Mouse (Mus musculus) lung, adult 2 months (tissue): ENCODE data around the gene Olfr633.

Source experiments
- CTCF ChIP-seq: fragments of 200-500 bp; IDR thresholded peaks from 2 replicates; pipeline ENCODE4 v1.5.1; 2011; ENCODE audit warnings: mild to moderate bottlenecking, low read length, control low read depth; ENCODE audit not compliant: insufficient read depth
- POLR2A ChIP-seq: fragments of 200-500 bp; IDR thresholded peaks from 2 replicates; pipeline ENCODE4 v1.6.1; 2011; ENCODE audit warnings: low read depth, mild to moderate bottlenecking, control low read depth, low read length, borderline replicate concordance; ENCODE audit errors: extremely low read depth

DNA sequence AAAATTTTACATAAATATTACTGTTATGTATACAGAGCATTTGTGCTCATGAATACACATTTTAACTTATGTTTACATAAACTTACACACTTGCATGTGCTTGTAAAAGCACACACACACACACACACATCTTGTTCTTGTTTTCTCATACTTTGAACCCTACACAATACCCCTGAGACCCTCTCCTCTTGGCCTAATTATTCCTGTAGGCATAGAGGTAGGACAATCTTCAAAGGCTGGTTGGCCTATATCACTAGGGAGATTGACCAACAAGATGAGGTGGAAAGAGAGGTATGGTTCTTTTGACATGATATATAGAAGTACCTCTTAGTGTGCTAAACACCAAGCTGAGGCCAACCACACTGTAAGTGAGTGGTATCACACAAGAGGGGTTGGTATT, at the start of gene Olfr633:
- TF ChIP-seq CTCF (no peak), POLR2A (no peak)
